Mouse (Mus musculus) embryonic facial prominence, embryonic 14.5 days (tissue): ENCODE results near the gene Plk5. TPM values are rescaled to one million over a fixed set of nuclear protein-coding genes. Genes with fewer than 3 reads are reported as not detected.
A peak's percentile ranks its signal among the peaks of the same experiment; 100 is the strongest.

Experiments used
- ATAC-seq: fragments of 200-750 bp; cut with Nextera tagmentation; 2 replicates; pipeline ENCODE4 v1.8.0; 2017; ENCODE audit warnings: low read depth, moderate number of reproducible peaks, moderate TSS enrichment
- DNase-seq: peaks from one replicate; pipeline ENCODE4 v3.0.0-alpha.2; 2015; ENCODE audit warnings: low spot score
- H3K27ac ChIP-seq: fragments of 300-500 bp; sonication (generic); replicated peaks from 2 replicates; pipeline ENCODE4 v1.5.1; 2014; ENCODE audit warnings: low read depth, mild to moderate bottlenecking, low read length, moderate library complexity
- H3K27me3 ChIP-seq: fragments of 300-500 bp; sonication (generic); replicated peaks from 2 replicates; pipeline ENCODE4 v1.6.1; 2014; ENCODE audit warnings: low read length; ENCODE audit not compliant: control insufficient read depth, insufficient read depth
- H3K36me3 ChIP-seq: fragments of 300-500 bp; sonication (generic); 2 replicates; pipeline ENCODE4 v1.6.1; 2014; ENCODE audit warnings: low read length, mixed read lengths; ENCODE audit not compliant: control insufficient read depth, insufficient read depth
- H3K4me1 ChIP-seq: fragments of 300-500 bp; sonication (generic); 2 replicates; pipeline ENCODE4 v1.6.1; 2014; ENCODE audit warnings: antibody characterized with exemption, low read length; ENCODE audit not compliant: control insufficient read depth, insufficient read depth
- H3K4me2 ChIP-seq: fragments of 300-500 bp; sonication (generic); 2 replicates; pipeline ENCODE4 v1.6.1; 2014; ENCODE audit warnings: low read depth, mild to moderate bottlenecking, low read length, moderate library complexity, mixed read lengths
- H3K4me3 ChIP-seq: fragments of 300-500 bp; sonication (generic); 2 replicates; pipeline ENCODE4 v1.5.1; 2014; ENCODE audit warnings: low read depth, mild to moderate bottlenecking, low read length
- H3K9ac ChIP-seq: fragments of 300-500 bp; sonication (generic); 2 replicates; pipeline ENCODE4 v1.6.1; 2014; ENCODE audit warnings: low read depth, mild to moderate bottlenecking, low read length, moderate library complexity, mixed read lengths
- H3K9me3 ChIP-seq: fragments of 300-500 bp; sonication (generic); 2 replicates; pipeline ENCODE4 v1.6.1; 2016; ENCODE audit warnings: low read length; ENCODE audit not compliant: control insufficient read depth
- WGBS: fragments of 180-500 bp; shearing (Covaris S2); extraction: QIAGEN DNeasy Blood & Tissue Kit; methylation state at CpG from one replicate; pipeline ENCODE4 v1.1.7; 2014; 5-methylcytosine and 5-hydroxymethylcytosine counted together
- polyA plus RNA-seq: library from polyadenylated mRNA; unstranded; fragments of >200 nt; fragmentation: Nextera tagmentation; extraction: Ambion mirVana; gene quantifications from 2 replicates; pipeline ENCODE4 v1.2.1, GENCODE M21; 2014

Plk5 gene
- polyA plus RNA-seq, 1 experiment from 2014 or later: 0.72 TPM

DNA sequence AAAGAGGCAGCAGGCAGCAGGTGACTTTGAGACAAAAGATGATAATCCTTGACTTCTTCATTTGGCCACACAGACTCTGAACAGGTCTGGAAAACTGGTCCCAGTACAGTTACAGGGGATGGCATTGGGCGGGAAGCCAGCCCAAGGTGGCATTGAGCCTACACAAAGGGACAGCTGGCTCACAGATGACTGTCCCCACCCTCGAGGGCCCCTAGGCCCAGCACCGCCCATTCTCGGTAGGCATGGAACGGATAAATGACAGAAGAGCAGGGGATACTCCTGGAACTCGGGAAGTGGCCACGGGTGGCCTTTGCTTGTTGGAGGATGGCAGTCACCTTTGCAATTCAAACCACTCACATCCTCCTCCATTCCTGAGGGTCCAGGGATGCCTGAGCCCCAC lies 29.1 kb downstream of the Plk5 start:
- no peaks in the 10 kb centered on the region for H3K27me3 ChIP-seq
- H3K4me1 ChIP-seq: peaks cover 20% of the 10 kb centered on the region
- peaks cover 38% of the 10 kb centered on the region for H3K36me3 ChIP-seq
- peak overlapping the region; percentile 92 for H3K27ac ChIP-seq
- WGBS: 11% methylated on average over 7 of the region's 7 CpGs
- ATAC-seq (no peak), DNase-seq (peak; percentile 36)
- peak overlapping the region; percentile 90 for H3K4me3 ChIP-seq
- peak overlapping the region; percentile 91 for H3K4me2 ChIP-seq
- H3K9ac ChIP-seq: peak overlapping the region; percentile 95
- H3K9me3 ChIP-seq: no peaks in the 10 kb centered on the region

DNA sequence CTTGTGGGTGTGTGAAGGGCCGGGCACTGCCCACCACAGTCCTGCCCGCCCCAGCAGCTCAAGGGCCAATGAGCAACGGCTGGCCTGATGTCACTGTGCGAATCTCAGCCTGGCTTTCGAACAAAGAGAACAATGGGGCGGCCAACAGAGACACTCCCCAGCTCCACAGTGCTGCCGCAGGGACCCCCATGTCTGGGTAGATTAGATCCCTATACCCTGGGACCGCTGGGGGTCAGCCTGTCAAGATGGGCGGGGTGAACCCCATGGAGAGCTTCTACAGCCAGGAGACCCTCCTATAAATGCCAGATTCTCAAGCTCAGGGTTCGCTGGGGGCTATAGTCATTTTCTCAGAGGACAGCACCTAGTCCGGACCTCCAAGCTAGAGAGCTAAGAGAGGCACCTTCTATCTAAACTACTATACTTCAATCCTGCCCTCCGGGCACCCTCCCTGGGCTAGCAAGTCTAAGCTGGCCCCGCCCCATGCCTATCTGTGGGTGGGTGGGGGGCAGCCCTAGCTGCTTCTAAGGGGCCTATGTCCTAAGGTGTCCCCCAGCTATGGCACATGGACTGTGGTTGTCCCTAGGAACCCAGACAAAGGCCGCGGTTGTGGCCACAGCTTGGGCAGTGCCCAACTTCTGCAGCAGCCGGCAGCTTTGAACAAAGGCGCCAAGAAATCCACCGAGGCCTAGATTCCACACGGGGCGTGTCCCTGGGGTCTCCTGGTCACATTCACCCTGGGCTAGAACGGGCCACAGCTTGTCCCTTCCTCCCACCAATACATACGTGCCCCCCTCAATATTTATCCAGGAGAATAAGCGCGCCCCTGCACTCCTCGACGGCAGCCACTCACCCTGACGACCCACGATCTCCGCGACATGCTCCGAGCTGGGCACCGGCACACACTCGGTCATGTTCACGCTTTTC lies 29.8 kb downstream of the Plk5 start:
- no peaks in the 10 kb centered on the region for H3K27me3 ChIP-seq
- peak overlapping the region; percentile 95 for H3K9ac ChIP-seq
- ATAC-seq (peak; percentile 67), DNase-seq (peak; percentile 88)
- peaks cover 37% of the 10 kb centered on the region for H3K36me3 ChIP-seq
- H3K4me2 ChIP-seq: peak overlapping the region; percentile 91
- peaks cover 20% of the 10 kb centered on the region for H3K4me1 ChIP-seq
- peak overlapping the region; percentile 92 for H3K27ac ChIP-seq
- 2% methylated on average over 32 of the region's 34 CpGs for WGBS
- peak overlapping the region; percentile 90 for H3K4me3 ChIP-seq
- H3K9me3 ChIP-seq: no peaks in the 10 kb centered on the region

DNA sequence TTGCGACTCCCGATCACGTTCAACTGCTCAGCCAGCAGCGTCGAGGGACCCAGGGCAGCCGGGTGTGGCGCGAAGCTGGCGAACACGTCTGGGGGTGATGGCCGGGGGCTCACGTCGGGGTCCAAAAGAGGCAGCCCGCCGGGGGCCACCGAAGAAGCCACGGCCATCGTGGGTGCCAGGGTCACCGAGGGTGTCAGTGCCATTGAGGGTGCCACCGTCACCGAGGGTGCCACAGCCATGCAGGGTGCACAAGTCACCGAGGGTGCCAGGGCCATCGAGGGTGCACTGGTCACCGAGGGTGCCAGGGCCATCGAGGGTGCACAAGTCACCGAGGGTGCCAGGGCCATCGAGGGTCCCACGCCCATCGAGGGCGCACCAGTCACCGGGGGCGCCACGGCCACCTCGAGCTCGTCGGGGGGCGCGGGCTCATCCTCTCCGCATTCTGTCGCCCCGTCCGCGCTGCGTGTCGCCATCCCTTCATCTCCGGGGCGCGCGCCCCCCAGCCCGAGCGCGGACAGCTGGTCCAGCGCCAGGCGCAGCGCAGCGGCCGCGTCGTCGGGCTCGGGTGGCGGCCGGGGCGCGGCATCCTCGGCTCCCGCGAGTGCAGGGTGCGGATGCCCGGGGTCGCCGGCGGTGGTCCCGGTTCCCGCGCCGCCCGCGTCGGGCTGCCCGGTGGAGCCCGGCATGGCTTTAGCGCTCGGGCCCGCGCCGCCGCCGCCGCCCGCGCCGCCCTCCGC lies 30.6 kb downstream of the Plk5 start:
- DNase-seq: peak; percentile 23
- Histone ChIP-seq H3K27ac (peak overlapping the region; percentile 92), H3K4me3 (peak overlapping the region; percentile 90), H3K9ac (peak overlapping the region; percentile 95), H3K4me1 (peaks cover 20% of the 10 kb centered on the region), H3K4me2 (peak overlapping the region; percentile 91), H3K27me3 (no peaks in the 10 kb centered on the region), H3K9me3 (no peaks in the 10 kb centered on the region), H3K36me3 (peaks cover 37% of the 10 kb centered on the region)
- 0% methylated on average over 16 of the region's 94 CpGs for WGBS
- no peak for ATAC-seq

DNA sequence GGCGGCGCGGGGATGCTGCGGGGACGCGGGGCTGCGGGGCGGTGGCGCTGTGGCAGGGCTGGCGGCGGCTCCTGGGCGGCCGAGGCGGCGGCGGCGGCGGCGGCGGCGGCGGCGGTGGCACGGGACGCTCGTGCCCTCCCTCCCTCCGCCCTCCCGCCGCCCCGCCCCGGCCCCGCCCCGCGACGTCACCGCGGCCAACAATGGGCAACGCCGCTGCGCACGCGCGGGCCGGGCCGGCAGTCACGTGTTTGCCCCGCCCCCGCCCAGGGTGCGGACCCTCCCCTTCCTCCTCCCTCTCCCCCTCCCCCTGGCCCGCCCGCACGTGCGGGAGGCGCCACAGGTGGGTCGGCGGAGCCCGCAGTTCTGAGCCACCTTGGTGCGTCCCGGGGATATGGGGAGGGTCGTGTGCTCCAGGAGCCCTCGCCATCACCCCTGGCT lies 31.3 kb downstream of the Plk5 start, which contains the start of gene Mex3d:
Mex3d (minus strand) TSS at position 138 of the 438 bp plus-strand sequence.
- H3K4me2 ChIP-seq: peak within 1 kb of the TSS; percentile 91
- H3K27me3 ChIP-seq: no peaks in the 10 kb centered on the region
- peak within 1 kb of the TSS; percentile 92 for H3K27ac ChIP-seq
- H3K36me3 ChIP-seq: peaks cover 37% of the 10 kb centered on the region
- ATAC-seq (peak; percentile 46), DNase-seq (peak; percentile 93)
- H3K4me1 ChIP-seq: peaks cover 20% of the 10 kb centered on the region
- H3K9me3 ChIP-seq: no peaks in the 10 kb centered on the region
- 0% methylated on average over 1 of the region's 61 CpGs for WGBS
- H3K4me3 ChIP-seq: peak within 1 kb of the TSS; percentile 90
- H3K9ac ChIP-seq: peak within 1 kb of the TSS; percentile 95

GRCm38 (mm10) chr10:80388731-80389130 lies 32.5 kb downstream of the Plk5 start:
- no peak overlapping the region for H3K4me3 ChIP-seq
- H3K4me2 ChIP-seq: peak overlapping the region; percentile 91; the same call in 1 of the 2 replicates
- DNase-seq: no peak
- peaks cover 40% of the 10 kb centered on the region for H3K36me3 ChIP-seq
- no peaks in the 10 kb centered on the region for H3K27me3 ChIP-seq
- no peak overlapping the region for H3K9ac ChIP-seq
- 28% methylated on average over 2 of the region's 2 CpGs for WGBS
- peaks cover 20% of the 10 kb centered on the region for H3K4me1 ChIP-seq
- no peaks in the 10 kb centered on the region for H3K9me3 ChIP-seq
- no peak for ATAC-seq
- no peak overlapping the region; the same call in 1 of the 2 replicates for H3K27ac ChIP-seq

GRCm38 (mm10) chr10:80389185-80389708 lies 33.0 kb downstream of the Plk5 start:
- Histone ChIP-seq H3K27ac (no peak overlapping the region), H3K36me3 (peaks cover 42% of the 10 kb centered on the region), H3K4me3 (no peak overlapping the region), H3K4me2 (no peak overlapping the region), H3K9ac (no peak overlapping the region), H3K9me3 (no peaks in the 10 kb centered on the region), H3K4me1 (peaks cover 17% of the 10 kb centered on the region), H3K27me3 (no peaks in the 10 kb centered on the region)
- 76% methylated on average over 4 of the region's 4 CpGs for WGBS
- DNase-seq: no peak
- no peak for ATAC-seq

GRCm38 (mm10) chr10:80390697-80391096 lies 34.4 kb downstream of the Plk5 start:
- Histone ChIP-seq H3K4me2 (no peak overlapping the region), H3K4me3 (no peak overlapping the region)
- WGBS: 85% methylated on average over 9 of the region's 9 CpGs

GRCm38 (mm10) chr10:80392687-80393086 lies 36.4 kb downstream of the Plk5 start:
- Histone ChIP-seq H3K4me3 (no peak overlapping the region), H3K4me2 (no peak overlapping the region), H3K4me1 (peaks cover 17% of the 10 kb centered on the region), H3K27me3 (no peaks in the 10 kb centered on the region), H3K36me3 (peaks cover 69% of the 10 kb centered on the region), H3K9ac (no peak overlapping the region), H3K27ac (no peak overlapping the region), H3K9me3 (no peaks in the 10 kb centered on the region)
- 93% methylated on average over 5 of the region's 5 CpGs for WGBS
- ATAC-seq (no peak), DNase-seq (no peak)

More at GRCm38 (mm10) chr10:80390697-80391096, 34.4 kb downstream of the Plk5 start:
- H3K9ac ChIP-seq: no peak overlapping the region
- H3K27me3 ChIP-seq: no peaks in the 10 kb centered on the region
- H3K4me1 ChIP-seq: peaks cover 7% of the 10 kb centered on the region; the same call in 1 of the 2 replicates
- no peak for ATAC-seq
- H3K36me3 ChIP-seq: peaks cover 51% of the 10 kb centered on the region
- H3K9me3 ChIP-seq: no peaks in the 10 kb centered on the region
- DNase-seq: no peak
- no peak overlapping the region for H3K27ac ChIP-seq
